Mouse (Mus musculus) C2C12 (cell line): ENCODE results near the gene Rabgef1.
"Not testable (repeated sequence)": the region's sequence is repeated elsewhere in the genome, so short reads cannot be mapped to it uniquely, and the experiment has no call there.

ENCODE experiments used
- CEBPB ChIP-seq: IDR thresholded peaks from one replicate; pipeline ENCODE4 v1.6.1; 2011; ENCODE audit warnings: low read depth, mild to moderate bottlenecking, control low read depth, moderate library complexity
- CTCF ChIP-seq: IDR thresholded peaks from one replicate; pipeline ENCODE4 v1.5.1; 2011; ENCODE audit not compliant: control insufficient read depth, insufficient read depth, insufficient read length
- FOSL1 ChIP-seq: IDR thresholded peaks from one replicate; pipeline ENCODE4 v1.8.0; 2011; ENCODE audit warnings: mild to moderate bottlenecking, low read length; ENCODE audit not compliant: poor library complexity, insufficient read depth, severe bottlenecking
- MAX ChIP-seq: IDR thresholded peaks from one replicate; pipeline ENCODE4 v1.6.1; 2011; ENCODE audit warnings: mild to moderate bottlenecking, control low read depth
- MYOD1 ChIP-seq: IDR thresholded peaks from one replicate; pipeline ENCODE4 v1.6.1; 2011; ENCODE audit warnings: low read depth; ENCODE audit not compliant: control insufficient read depth, insufficient read length
- MYOG ChIP-seq: IDR thresholded peaks from one replicate; pipeline ENCODE4 v1.6.1; 2011; ENCODE audit not compliant: control insufficient read depth, insufficient read length; ENCODE audit errors: extremely low read depth
- USF1 ChIP-seq: IDR thresholded peaks from one replicate; pipeline ENCODE4 v1.6.1; 2011; ENCODE audit warnings: low read depth, mild to moderate bottlenecking, control low read depth, moderate library complexity

DNA sequence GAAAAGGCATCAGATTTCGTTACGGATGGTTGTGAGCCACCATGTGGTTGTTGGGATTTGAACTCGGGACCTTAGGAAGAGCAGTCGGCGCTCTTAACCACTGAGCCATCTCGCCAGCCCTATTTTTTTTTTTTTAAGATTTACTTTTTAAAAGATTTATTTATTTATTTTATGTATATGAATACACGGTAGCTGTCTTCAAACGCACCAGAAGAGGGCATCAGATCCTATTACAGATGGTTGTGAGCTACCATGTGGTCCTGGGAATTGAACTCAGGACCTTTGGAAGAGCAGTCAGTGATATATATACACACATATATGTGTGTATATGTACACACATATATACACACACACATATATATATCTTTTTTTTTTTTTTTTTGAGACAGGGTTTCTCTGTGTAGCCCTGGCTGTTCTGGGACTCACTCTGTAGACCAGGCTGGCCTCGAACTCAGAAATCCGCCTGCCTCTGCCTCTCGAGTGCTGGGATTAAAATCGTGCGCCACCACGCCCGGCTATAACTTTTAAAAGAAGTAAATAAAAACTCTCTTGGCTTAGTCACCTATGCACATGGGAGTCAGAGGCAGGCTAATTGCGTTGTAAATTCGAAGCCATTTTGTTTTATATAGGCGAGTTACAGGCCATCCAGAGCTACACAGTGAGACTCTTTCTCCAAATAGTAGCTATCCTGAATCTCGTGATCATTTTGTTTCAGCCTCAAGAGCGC is 84.4 kb downstream of the Rabgef1 start:
- not testable (repeated sequence) for TF ChIP-seq USF1, CTCF, MYOD1, MYOG, CEBPB, MAX, FOSL1
